Mouse (Mus musculus) MEL (cell line): ENCODE data around the gene Ppfibp1. TPM values are rescaled to one million over a fixed set of nuclear protein-coding genes. Genes with fewer than 3 reads are reported as not detected.

Source experiments
- DNase-seq: peaks from one replicate; pipeline ENCODE4 v3.0.0; 2011; ENCODE audit warnings: low read depth, low spot score
- H3K27ac ChIP-seq: 2 replicates; pipeline ENCODE4 v1.5.1; 2012; ENCODE audit warnings: low read depth, mild to moderate bottlenecking, control low read depth, low read length, moderate library complexity; ENCODE audit not compliant: control insufficient read depth
- H3K27me3 ChIP-seq, 2 experiments: fragments of 150-350 bp in 1 of 2; sonication (generic) in 1 of 2; 2 replicates each; pipeline ENCODE4 v1.6.1; 2012; ENCODE audit warnings: low read length in 2 of 2, mild to moderate bottlenecking in 2 of 2, improper control_type of control experiment in 1 of 2, moderate library complexity in 1 of 2; ENCODE audit not compliant: insufficient read depth in 2 of 2, control insufficient read depth in 1 of 2
- H3K36me3 ChIP-seq, 2 experiments: 2 replicates each; pipeline ENCODE4 v1.6.1; 2012 to 2014; ENCODE audit warnings: low read length in 2 of 2, improper control_type of control experiment in 1 of 2, inconsistent platforms in 1 of 2, mild to moderate bottlenecking in 1 of 2; ENCODE audit not compliant: insufficient read depth in 2 of 2, control insufficient read depth in 1 of 2
- H3K4me1 ChIP-seq, 2 experiments: fragments of 150-350 bp in 1 of 2; sonication (generic) in 1 of 2; 2 replicates each; pipeline ENCODE4 v1.6.1; 2012; ENCODE audit warnings: low read length in 2 of 2, improper control_type of control experiment in 1 of 2, mild to moderate bottlenecking in 1 of 2; ENCODE audit not compliant: insufficient read depth in 2 of 2, control insufficient read depth in 1 of 2
- H3K4me3 ChIP-seq, 2 experiments: fragments of 150-350 bp in 1 of 2; sonication (generic) in 1 of 2; 2 replicates each; pipeline ENCODE4 v1.5.1; 2012; ENCODE audit warnings: low read depth in 2 of 2, low read length in 2 of 2, mild to moderate bottlenecking in 2 of 2, moderate library complexity in 2 of 2, control low read depth in 1 of 2, improper control_type of control experiment in 1 of 2; ENCODE audit not compliant: control insufficient read depth in 1 of 2, insufficient read depth in 1 of 2
- H3K79me2 ChIP-seq: 2 replicates; pipeline ENCODE4 v1.6.1; 2012; ENCODE audit warnings: mild to moderate bottlenecking, low read length, moderate library complexity; ENCODE audit not compliant: control insufficient read depth, poor library complexity, insufficient read depth
- H3K9ac ChIP-seq: 2 replicates; pipeline ENCODE4 v1.6.1; 2012; ENCODE audit warnings: low read depth, mild to moderate bottlenecking, control low read depth, low read length, moderate library complexity; ENCODE audit not compliant: control insufficient read depth, poor library complexity, severe bottlenecking
- H3K9me3 ChIP-seq: fragments of 150-350 bp; sonication (generic); replicated peaks from 2 replicates; pipeline ENCODE4 v1.6.1; 2012; ENCODE audit warnings: mild to moderate bottlenecking, low read length, improper control_type of control experiment, moderate library complexity; ENCODE audit not compliant: insufficient read depth
- BHLHE40 ChIP-seq: IDR thresholded peaks from 2 replicates; pipeline ENCODE4 v1.6.1; 2012; ENCODE audit warnings: low read depth, mild to moderate bottlenecking, inconsistent platforms, low read length, improper control_type of control experiment, borderline replicate concordance
- CHD1 ChIP-seq: IDR thresholded peaks from 2 replicates; pipeline ENCODE4 v1.6.1; 2012; ENCODE audit warnings: low read depth, mild to moderate bottlenecking, inconsistent platforms, low read length, improper control_type of control experiment
- CTCF ChIP-seq, 3 experiments: IDR thresholded peaks in 2 of 3; conservative IDR thresholded peaks in 1 of 3; 2 replicates each; pipeline ENCODE4 v1.5.1; 2011 to 2012; ENCODE audit warnings: low read length in 3 of 3, low read depth in 2 of 3, mild to moderate bottlenecking in 2 of 3, improper control_type of control experiment in 1 of 3, inconsistent platforms in 1 of 3, mixed read lengths in 1 of 3, moderate library complexity in 1 of 3; ENCODE audit not compliant: control insufficient read depth in 1 of 3, insufficient read depth in 1 of 3, poor library complexity in 1 of 3, severe bottlenecking in 1 of 3
- E2F4 ChIP-seq: IDR thresholded peaks from 2 replicates; pipeline ENCODE4 v1.6.1; 2011; ENCODE audit warnings: low read depth, low read length, improper control_type of control experiment, borderline replicate concordance
- ELF1 ChIP-seq: IDR thresholded peaks from 2 replicates; pipeline ENCODE4 v1.6.1; 2014; ENCODE audit warnings: low read depth, mild to moderate bottlenecking, inconsistent platforms, low read length, improper control_type of control experiment, moderate library complexity
- ETS1 ChIP-seq: IDR thresholded peaks from 2 replicates; pipeline ENCODE4 v1.6.1; 2012; ENCODE audit warnings: low read depth, mild to moderate bottlenecking, inconsistent platforms, low read length, improper control_type of control experiment, moderate library complexity
- HCFC1 ChIP-seq: IDR thresholded peaks from 2 replicates; pipeline ENCODE4 v1.6.1; 2012; ENCODE audit warnings: low read depth, mild to moderate bottlenecking, inconsistent platforms, low read length, improper control_type of control experiment, moderate library complexity
- JUND ChIP-seq: IDR thresholded peaks from 2 replicates; pipeline ENCODE4 v1.6.1; 2011; ENCODE audit warnings: low read depth, mild to moderate bottlenecking, improper control_type of control experiment, low read length
- MAX ChIP-seq: IDR thresholded peaks from 2 replicates; pipeline ENCODE4 v1.6.1; 2011; ENCODE audit warnings: low read length, improper control_type of control experiment
- MAZ ChIP-seq: IDR thresholded peaks from 2 replicates; pipeline ENCODE4 v1.6.1; 2012; ENCODE audit warnings: low read depth, mild to moderate bottlenecking, inconsistent platforms, low read length, improper control_type of control experiment
- MYB ChIP-seq: IDR thresholded peaks from 2 replicates; pipeline ENCODE4 v1.6.1; 2011; ENCODE audit warnings: mild to moderate bottlenecking, low read depth, low read length, improper control_type of control experiment
- MYC ChIP-seq: IDR thresholded peaks from 2 replicates; pipeline ENCODE4 v1.6.1; 2011; ENCODE audit warnings: low read depth, mild to moderate bottlenecking, low read length, improper control_type of control experiment, moderate library complexity
- NELFE ChIP-seq: IDR thresholded peaks from 2 replicates; pipeline ENCODE4 v1.6.1; 2011; ENCODE audit warnings: low read depth, low read length, improper control_type of control experiment
- NRF1 ChIP-seq: IDR thresholded peaks from 2 replicates; pipeline ENCODE4 v1.6.1; 2014; ENCODE audit warnings: low read depth, mild to moderate bottlenecking, inconsistent platforms, low read length, improper control_type of control experiment, moderate library complexity; ENCODE audit not compliant: poor library complexity, insufficient read depth, severe bottlenecking
- POLR2A ChIP-seq, 2 experiments: IDR thresholded peaks; 2 replicates each; pipeline ENCODE4 v1.6.1; 2011 to 2012; ENCODE audit warnings: low read length in 2 of 2, mild to moderate bottlenecking in 2 of 2, control low read depth in 1 of 2, improper control_type of control experiment in 1 of 2, low read depth in 1 of 2, moderate library complexity in 1 of 2; ENCODE audit not compliant: control insufficient read depth in 1 of 2, insufficient read depth in 1 of 2, poor library complexity in 1 of 2
- RCOR1 ChIP-seq: IDR thresholded peaks from 2 replicates; pipeline ENCODE4 v1.6.1; 2012; ENCODE audit warnings: low read depth, mild to moderate bottlenecking, inconsistent platforms, low read length, improper control_type of control experiment
- SIN3A ChIP-seq: IDR thresholded peaks from 2 replicates; pipeline ENCODE4 v1.6.1; 2012; ENCODE audit warnings: low read length, improper control_type of control experiment, inconsistent platforms
- TBP ChIP-seq: IDR thresholded peaks from 2 replicates; pipeline ENCODE4 v1.8.0; 2011; ENCODE audit warnings: low read depth, low read length, improper control_type of control experiment
- TCF12 ChIP-seq: IDR thresholded peaks from 2 replicates; pipeline ENCODE4 v1.6.1; 2014; ENCODE audit warnings: low read depth, mild to moderate bottlenecking, inconsistent platforms, low read length, improper control_type of control experiment, moderate library complexity
- USF1 ChIP-seq: IDR thresholded peaks from 2 replicates; pipeline ENCODE4 v1.6.1; 2014; ENCODE audit warnings: low read depth, mild to moderate bottlenecking, inconsistent platforms, low read length, improper control_type of control experiment, moderate library complexity
- ZMIZ1 ChIP-seq: IDR thresholded peaks from 2 replicates; pipeline ENCODE4 v1.6.1; 2012; ENCODE audit warnings: low read depth, mild to moderate bottlenecking, inconsistent platforms, low read length, improper control_type of control experiment, moderate library complexity
- polyA plus RNA-seq, 2 experiments: library from polyadenylated mRNA; stranded (reverse) in 1 of 2; unstranded in 1 of 2; fragments of >175 nt in 1 of 2; fragments of >200 nt in 1 of 2; gene quantifications; 2 replicates each; pipeline versions ENCODE4 v1.2.1 to v1.2.4; 2012; ENCODE audit warnings: low replicate concordance in 2 of 2, low read depth in 1 of 2; ENCODE audit not compliant: insufficient read length in 2 of 2, insufficient read depth in 1 of 2, missing spikeins in 1 of 2
- total RNA-seq: library from RNA; depleted of rRNA; stranded (reverse); fragments of 300-350 nt; gene quantifications from 2 replicates; pipeline ENCODE4 v1.2.3, GENCODE M21; 2012

Ppfibp1 gene
- total and polyA plus RNA-seq, 3 experiments, result 12.2 to 14.6 TPM; not detected in 1

DNA sequence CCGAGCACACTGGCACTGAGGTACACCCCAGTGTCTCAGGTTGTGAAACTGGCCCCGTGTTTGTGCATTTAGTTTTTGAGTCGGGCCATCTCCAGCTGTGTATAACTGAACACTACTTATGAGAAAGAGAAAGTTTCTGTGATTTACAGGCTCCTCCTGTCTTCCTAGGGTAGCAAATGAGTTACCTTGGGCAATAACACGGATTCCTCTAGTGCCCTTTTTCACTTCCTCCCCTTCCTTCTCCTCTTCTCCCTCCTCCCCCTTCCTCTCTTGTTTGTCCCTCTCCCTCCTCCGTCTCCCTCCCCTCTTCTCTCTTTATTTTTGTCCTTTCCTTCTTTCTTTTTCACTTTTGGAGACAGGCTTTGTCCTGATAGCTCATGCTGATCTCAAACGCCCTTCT is 123.3 kb downstream of the Ppfibp1 start:
- H3K27me3 ChIP-seq, result no peaks in the 10 kb centered on the region
- DNase-seq, result no peak
- TF ChIP-seq CTCF (IDR thresholded peaks at IDR 0.05 in 2 of 3, conservative IDR thresholded peaks at IDR 0.05 in 1 of 3; ENCODE audit: control insufficient read depth in 1 of 3, insufficient read depth in 1 of 3, low read depth in 2 of 3, low read length in 3 of 3, poor library complexity in 1 of 3, severe bottlenecking in 1 of 3) (no peak), TBP (no peak), E2F4 (no peak), ETS1 (no peak), MYC (no peak), MAZ (no peak), HCFC1 (no peak), BHLHE40 (no peak), NRF1 (no peak), ZMIZ1 (no peak), USF1 (no peak), CHD1 (no peak), POLR2A (IDR thresholded peaks at IDR 0.05; ENCODE audit: control insufficient read depth in 1 of 2, insufficient read depth in 1 of 2, low read depth in 1 of 2, low read length in 2 of 2, poor library complexity in 1 of 2) (no peak), TCF12 (no peak), RCOR1 (no peak), ELF1 (no peak), MYB (no peak), SIN3A (no peak), NELFE (no peak), JUND (no peak)
- TF ChIP-seq, all 39 proteins: peak for 0
- Histone ChIP-seq H3K79me2 (no peaks in the 10 kb centered on the region), H3K9ac (no peak overlapping the region), H3K9me3 (no peaks in the 10 kb centered on the region), H3K4me3 (no peak overlapping the region), H3K27ac (no peak overlapping the region), H3K4me1 (no peaks in the 10 kb centered on the region), H3K36me3 (no peaks in the 10 kb centered on the region)

DNA sequence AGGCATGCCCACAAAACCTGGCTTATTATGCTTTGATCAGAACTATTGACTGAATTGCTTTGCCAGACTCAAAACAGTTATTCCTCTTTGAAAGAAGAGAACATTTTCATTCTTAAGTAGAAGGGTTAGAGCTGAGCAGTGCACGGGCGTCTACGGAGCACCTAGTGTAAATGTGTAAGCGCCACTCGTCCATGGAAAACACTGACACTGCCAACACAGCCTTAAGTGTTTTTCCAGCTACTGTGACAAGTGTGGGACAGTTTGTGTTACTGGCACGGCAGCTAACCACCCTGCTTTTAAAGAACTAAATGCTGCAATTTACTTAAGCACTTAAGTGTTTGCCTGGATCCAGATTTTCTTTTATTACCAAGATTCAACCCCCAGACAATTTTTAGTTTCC is 123.7 kb downstream of the Ppfibp1 start:
- Histone ChIP-seq H3K9me3 (no peaks in the 10 kb centered on the region), H3K79me2 (no peaks in the 10 kb centered on the region), H3K27me3 (no peaks in the 10 kb centered on the region), H3K36me3 (no peaks in the 10 kb centered on the region), H3K9ac (no peak overlapping the region), H3K4me1 (no peaks in the 10 kb centered on the region), H3K27ac (no peak overlapping the region), H3K4me3 (no peak overlapping the region)
- TF ChIP-seq MAX, result no peak
- no peak for TF ChIP-seq JUND
- no peak for TF ChIP-seq BHLHE40
- DNase-seq, result no peak
